Mouse (Mus musculus): Measurements from ENCODE around the gene Tsfm.

- TF ChIP-seq FLI1 (IDR thresholded peaks at IDR 0.05; ENCODE audit: low read length), result no peak
- no peak for TF ChIP-seq GATA1 (IDR thresholded peaks at IDR 0.05; ENCODE audit: borderline replicate concordance, low read length)
Observed at GRCm38 (mm10) chr10:127061085-127061484, 30.4 kb upstream of the Tsfm start.

Data from megakaryocyte, embryonic 14.5 days (primary cell).